Mouse (Mus musculus): ENCODE results near the gene Slc30a10.

DNA sequence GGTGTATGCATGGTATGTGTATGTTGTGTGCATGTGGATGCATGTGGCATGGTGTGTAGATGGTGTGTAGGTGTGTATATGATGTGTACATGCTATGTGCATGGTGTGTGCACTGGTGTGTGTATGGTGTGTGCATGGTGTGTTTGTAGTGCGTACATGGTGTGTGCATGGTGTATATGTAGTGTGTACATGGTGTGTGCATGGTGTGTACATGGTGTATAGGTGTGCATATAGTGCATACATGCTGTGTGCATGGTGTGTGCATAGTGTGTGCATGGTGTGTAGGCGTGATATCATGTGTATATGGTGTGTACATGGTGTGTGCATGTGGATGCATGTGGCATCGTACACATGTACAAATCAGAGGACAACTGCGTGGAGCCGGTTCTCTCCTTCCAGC lies 56.7 kb downstream of the Slc30a10 start:
- TF ChIP-seq CTCF (IDR thresholded peaks at IDR 0.05; ENCODE audit: extremely low read depth, insufficient read depth, low read length) (no peak), POLR2A (IDR thresholded peaks at IDR 0.05; ENCODE audit: extremely low read depth, insufficient read depth, low read length) (no peak)

Measured in cortical plate, adult 2 months (tissue).